Mouse (Mus musculus) small intestine, adult 2 months (tissue): ENCODE measurements around the gene Akip1. TPM values are rescaled to one million over a fixed set of nuclear protein-coding genes. Genes with fewer than 3 reads are reported as not detected.
A peak's percentile ranks its signal among the peaks of the same experiment; 100 is the strongest.

ENCODE experiments used
- H3K27ac ChIP-seq: fragments of 200-500 bp; 2 replicates; pipeline ENCODE4 v1.5.1; 2012; ENCODE audit warnings: low read depth, low read length, control low read depth, inconsistent platforms; ENCODE audit not compliant: insufficient read depth
- H3K27me3 ChIP-seq: fragments of 200-500 bp; 2 replicates; pipeline ENCODE4 v1.6.1; 2012; ENCODE audit warnings: mild to moderate bottlenecking, moderate library complexity, low read length, inconsistent platforms; ENCODE audit not compliant: control insufficient read depth, insufficient read depth
- H3K36me3 ChIP-seq: fragments of 200-500 bp; 2 replicates; pipeline ENCODE4 v1.6.1; 2012; ENCODE audit warnings: mild to moderate bottlenecking, low read length, control low read depth, inconsistent platforms; ENCODE audit not compliant: control insufficient read depth, insufficient read depth
- H3K4me1 ChIP-seq: fragments of 200-500 bp; 2 replicates; pipeline ENCODE4 v1.6.1; 2012; ENCODE audit warnings: low read length, inconsistent platforms, mixed read lengths; ENCODE audit not compliant: control insufficient read depth, insufficient read depth, insufficient read length
- H3K4me3 ChIP-seq: fragments of 200-500 bp; 2 replicates; pipeline ENCODE4 v1.5.1; 2012; ENCODE audit warnings: low read depth, mild to moderate bottlenecking, control low read depth, inconsistent platforms, low read length, moderate library complexity
- CTCF ChIP-seq: fragments of 200-500 bp; IDR thresholded peaks from 2 replicates; pipeline ENCODE4 v1.5.1; 2012; ENCODE audit warnings: low read depth, mild to moderate bottlenecking, control low read depth, inconsistent platforms, low read length, moderate library complexity, mixed read lengths; ENCODE audit not compliant: insufficient replicate concordance, insufficient read length; ENCODE audit errors: extremely low read depth
- POLR2A ChIP-seq: fragments of 200-500 bp; IDR thresholded peaks from 2 replicates; pipeline ENCODE4 v1.6.1; 2012; ENCODE audit warnings: low read depth, mild to moderate bottlenecking, control low read depth, inconsistent platforms, low read length, moderate library complexity
- WGBS: fragments of 180-500 bp; shearing (Covaris S2); methylation state at CpG from one replicate; pipeline ENCODE4 v1.1.7; 2018; 5-methylcytosine and 5-hydroxymethylcytosine counted together
- polyA plus RNA-seq: library from polyadenylated mRNA; depleted of rRNA; stranded (reverse); fragments of >200 nt; gene quantifications from 2 replicates; pipeline ENCODE4 v1.2.3, GENCODE M21; 2012; rRNA removed

Akip1 gene
- polyA plus RNA-seq, 1 experiment = 4.3 TPM

DNA sequence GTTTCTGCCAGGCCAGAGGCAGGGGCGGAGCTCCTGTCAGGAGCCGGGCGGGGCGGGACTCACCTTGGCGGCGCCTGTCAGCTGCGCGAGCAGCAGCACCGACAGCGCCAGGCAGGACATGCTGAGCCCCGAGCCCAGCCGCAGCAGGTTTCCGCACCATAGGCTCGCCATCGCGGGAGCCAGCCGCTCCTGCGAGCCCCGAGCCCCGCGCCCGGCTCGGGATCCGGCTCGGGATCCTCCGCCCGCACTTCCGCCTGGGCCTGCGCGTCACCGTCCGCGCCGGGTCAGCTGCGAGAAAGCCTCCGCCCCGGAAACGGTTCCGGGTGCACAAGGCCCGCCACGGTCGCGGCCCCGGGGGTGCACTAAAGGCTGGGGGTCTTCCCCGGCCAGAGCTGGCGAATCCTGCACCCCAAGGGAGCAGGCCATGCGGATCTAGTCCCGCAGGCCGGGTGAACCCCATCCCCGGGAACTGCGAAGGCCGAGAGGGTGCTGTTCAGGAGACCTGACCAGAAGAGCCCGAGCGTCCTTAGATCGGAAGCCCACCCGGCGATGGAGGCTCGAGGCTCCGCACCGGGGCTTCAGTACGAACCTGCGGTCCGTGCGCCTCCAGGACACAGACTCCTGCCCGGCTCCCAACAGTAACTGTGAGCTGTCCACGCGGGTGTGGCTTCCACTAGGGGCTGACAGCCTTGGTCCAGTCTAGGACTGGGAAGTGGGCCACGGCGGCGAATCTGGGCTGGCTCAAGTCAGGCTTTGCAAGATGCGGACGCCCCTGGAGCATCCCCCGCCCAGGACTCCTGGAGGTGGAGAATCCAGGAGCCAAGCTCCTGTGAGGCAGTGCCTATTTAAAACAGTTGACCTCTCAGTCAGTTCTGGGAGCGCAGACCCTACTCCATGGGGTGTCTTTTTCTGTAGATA lies 48.8 kb downstream of the Akip1 start, which contains the start of gene Tmem9b:
Gene Tmem9b (minus strand): TSS at position 868 of the 918 bp plus-strand sequence.
- Histone ChIP-seq H3K4me1 (peaks cover 3% of the 10 kb centered on the region; the same call in 1 of the 2 replicates), H3K27ac (peak within 1 kb of the TSS; percentile 86), H3K4me3 (peak within 1 kb of the TSS; percentile 98), H3K36me3 (peaks cover 7% of the 10 kb centered on the region; the same call in 1 of the 2 replicates), H3K27me3 (no peaks in the 10 kb centered on the region)
- under 1% methylated on average over 74 of the region's 74 CpGs for WGBS
- TF ChIP-seq POLR2A = peak; percentile 63
- no peak for TF ChIP-seq CTCF

- no peak for TF ChIP-seq CTCF
- no peak for TF ChIP-seq POLR2A
- WGBS = 91% methylated on average over 8 of the region's 8 CpGs
- Histone ChIP-seq H3K4me1 (peaks cover 3% of the 10 kb centered on the region; the same call in 1 of the 2 replicates), H3K4me3 (no peak overlapping the region), H3K27me3 (no peaks in the 10 kb centered on the region), H3K27ac (no peak overlapping the region), H3K36me3 (peaks cover 2% of the 10 kb centered on the region; the same call in 1 of the 2 replicates)
Observed at GRCm38 (mm10) chr7:109754034-109754433, 50.5 kb downstream of the Akip1 start.

- TF ChIP-seq CTCF = no peak
- no peak for TF ChIP-seq POLR2A
- WGBS = 43% methylated on average over 3 of the region's 3 CpGs
- H3K4me3 ChIP-seq = no peak overlapping the region
- H3K36me3 ChIP-seq = no peaks in the 10 kb centered on the region
- no peaks in the 10 kb centered on the region for H3K4me1 ChIP-seq
- H3K27me3 ChIP-seq = no peaks in the 10 kb centered on the region
- no peak overlapping the region for H3K27ac ChIP-seq
Observed at GRCm38 (mm10) chr7:109756291-109756690, 52.8 kb downstream of the Akip1 start.

Other genes starting within 250 kb of the Akip1 start
- 0.03 TPM in 1 of 2 replicates, not detected in the other for gene Trim66, start 195.6 kb upstream of the Akip1 start, polyA plus RNA-seq
- gene Rpl27a, start 184.5 kb upstream of the Akip1 start, polyA plus RNA-seq = 232 and 339 TPM in 2 replicates
- 24.8 and 37.7 TPM in 2 replicates for gene St5, start 85 bp upstream of the Akip1 start, polyA plus RNA-seq
- not detected in 2 replicates for gene BC051019, start 20.2 kb downstream of the Akip1 start, polyA plus RNA-seq
- 0.27 and 1.0 TPM in 2 replicates for gene Ascl3, start 28.0 kb downstream of the Akip1 start, polyA plus RNA-seq
- gene Tmem9b, start 49.2 kb downstream of the Akip1 start, polyA plus RNA-seq = 26.4 and 53.9 TPM in 2 replicates
- gene Nrip3, start 78.3 kb downstream of the Akip1 start, polyA plus RNA-seq = 0.04 and 1.1 TPM in 2 replicates
- gene Scube2, start 162.0 kb downstream of the Akip1 start, polyA plus RNA-seq = 1.2 and 1.6 TPM in 2 replicates